Mouse (Mus musculus) stomach, embryonic 14.5 days (tissue): ENCODE results near the gene Igsf3. TPM values are rescaled to one million over a fixed set of nuclear protein-coding genes. Genes with fewer than 3 reads are reported as not detected.
A peak's percentile ranks its signal among the peaks of the same experiment; 100 is the strongest.

Experiments
- ATAC-seq: fragments of 200-750 bp; cut with Nextera tagmentation; 2 replicates; pipeline ENCODE4 v1.8.0; 2017; ENCODE audit warnings: low read depth, moderate TSS enrichment; ENCODE audit not compliant: insufficient number of reproducible peaks, insufficient read depth, low FRiP score
- H3K27ac ChIP-seq: fragments of 300-500 bp; sonication (generic); 2 replicates; pipeline ENCODE4 v1.5.1; 2014; ENCODE audit warnings: mild to moderate bottlenecking, low read length, moderate library complexity, mixed read lengths
- H3K27me3 ChIP-seq: fragments of 300-500 bp; sonication (generic); 2 replicates; pipeline ENCODE4 v1.6.1; 2014; ENCODE audit warnings: low read length, control low read depth, mixed read lengths; ENCODE audit not compliant: control insufficient read depth, insufficient read depth
- H3K36me3 ChIP-seq: fragments of 300-500 bp; sonication (generic); 2 replicates; pipeline ENCODE4 v1.6.1; 2014; ENCODE audit warnings: mild to moderate bottlenecking, control low read depth, low read length, moderate library complexity, mixed read lengths; ENCODE audit not compliant: control insufficient read depth, insufficient read depth
- H3K4me1 ChIP-seq: fragments of 300-500 bp; sonication (generic); 2 replicates; pipeline ENCODE4 v1.6.1; 2014; ENCODE audit warnings: low read length, control low read depth, mixed read lengths; ENCODE audit not compliant: control insufficient read depth, insufficient read depth
- H3K4me2 ChIP-seq: fragments of 300-500 bp; sonication (generic); replicated peaks from 2 replicates; pipeline ENCODE4 v1.6.1; 2014; ENCODE audit warnings: low read depth, low read length, control low read depth
- H3K4me3 ChIP-seq: fragments of 300-500 bp; sonication (generic); 2 replicates; pipeline ENCODE4 v1.5.1; 2014; ENCODE audit warnings: low read depth, low read length, control low read depth
- H3K9ac ChIP-seq: fragments of 300-500 bp; sonication (generic); replicated peaks from 2 replicates; pipeline ENCODE4 v1.6.1; 2014; ENCODE audit warnings: low read depth, mild to moderate bottlenecking, control low read depth, low read length, moderate library complexity, mixed read lengths
- H3K9me3 ChIP-seq: fragments of 300-500 bp; sonication (generic); 2 replicates; pipeline ENCODE4 v1.6.1; 2016; ENCODE audit warnings: low read depth, low read length, control low read depth; ENCODE audit not compliant: control insufficient read depth
- WGBS: fragments of 180-500 bp; shearing (Covaris S2); extraction: QIAGEN DNeasy Blood & Tissue Kit; methylation state at CpG from one replicate; pipeline ENCODE4 v1.1.7; 2014; 5-methylcytosine and 5-hydroxymethylcytosine counted together
- polyA plus RNA-seq: library from polyadenylated mRNA; unstranded; fragments of >200 nt; fragmentation: Nextera tagmentation; extraction: Ambion mirVana; gene quantifications from 2 replicates; pipeline ENCODE4 v1.2.1, GENCODE M21; 2014

Gene Igsf3
- polyA plus RNA-seq, 1 experiment from 2014 or later: 30.0 TPM

DNA sequence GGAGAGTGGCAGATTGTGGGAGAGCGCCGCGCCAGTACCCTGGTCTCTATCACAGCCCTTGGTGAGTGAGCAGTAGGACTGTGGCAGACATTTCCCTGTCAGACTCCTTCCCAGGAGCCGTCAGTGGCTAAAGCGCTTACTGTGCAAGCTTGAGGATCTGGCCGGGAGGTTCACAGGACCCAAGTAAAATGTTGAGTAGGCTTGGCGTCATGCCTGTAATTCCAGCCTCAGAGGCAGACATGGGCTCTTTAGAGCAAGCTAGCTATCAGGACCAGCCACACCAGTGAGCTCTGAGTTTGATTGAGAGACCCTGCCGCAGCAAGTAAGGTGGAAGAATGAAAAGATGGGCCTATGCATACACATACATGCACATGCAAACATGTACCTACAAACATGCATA, 58.8 kb downstream of the Igsf3 start:
- no peaks in the 10 kb centered on the region for H3K4me1 ChIP-seq
- no peak overlapping the region for H3K4me2 ChIP-seq
- H3K36me3 ChIP-seq: peaks cover 25% of the 10 kb centered on the region
- WGBS: 84% methylated on average over 8 of the region's 8 CpGs
- no peak overlapping the region for H3K4me3 ChIP-seq
- no peak overlapping the region for H3K27ac ChIP-seq
- H3K9ac ChIP-seq: no peak overlapping the region
- no peaks in the 10 kb centered on the region for H3K27me3 ChIP-seq
- H3K9me3 ChIP-seq: no peaks in the 10 kb centered on the region
- no peak for ATAC-seq

DNA sequence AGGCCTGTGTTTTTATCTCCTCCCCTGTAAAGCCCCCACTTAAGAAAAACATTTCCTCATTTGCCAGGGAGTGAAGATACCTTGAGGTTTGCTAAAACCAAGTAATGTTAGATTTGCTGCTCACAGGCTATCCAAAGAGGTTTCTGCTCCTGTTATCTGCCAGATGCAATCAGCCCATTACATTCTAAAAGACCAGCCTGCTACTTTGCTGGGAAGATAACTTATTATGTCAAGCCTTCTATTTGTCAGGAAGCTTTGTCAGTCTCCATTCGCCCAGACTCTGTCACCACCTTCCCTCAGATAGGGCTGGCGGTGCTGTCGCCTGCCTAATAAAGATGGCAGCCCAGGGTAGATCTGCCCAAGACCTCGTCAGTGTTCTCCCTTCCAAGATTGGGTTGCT, 59.6 kb downstream of the Igsf3 start:
- no peak overlapping the region for H3K9ac ChIP-seq
- H3K4me3 ChIP-seq: no peak overlapping the region
- H3K27me3 ChIP-seq: no peaks in the 10 kb centered on the region
- H3K4me1 ChIP-seq: no peaks in the 10 kb centered on the region
- H3K27ac ChIP-seq: no peak overlapping the region
- no peaks in the 10 kb centered on the region for H3K9me3 ChIP-seq
- WGBS: 83% methylated on average over 4 of the region's 4 CpGs
- no peak overlapping the region for H3K4me2 ChIP-seq
- H3K36me3 ChIP-seq: peaks cover 29% of the 10 kb centered on the region
- no peak for ATAC-seq

DNA sequence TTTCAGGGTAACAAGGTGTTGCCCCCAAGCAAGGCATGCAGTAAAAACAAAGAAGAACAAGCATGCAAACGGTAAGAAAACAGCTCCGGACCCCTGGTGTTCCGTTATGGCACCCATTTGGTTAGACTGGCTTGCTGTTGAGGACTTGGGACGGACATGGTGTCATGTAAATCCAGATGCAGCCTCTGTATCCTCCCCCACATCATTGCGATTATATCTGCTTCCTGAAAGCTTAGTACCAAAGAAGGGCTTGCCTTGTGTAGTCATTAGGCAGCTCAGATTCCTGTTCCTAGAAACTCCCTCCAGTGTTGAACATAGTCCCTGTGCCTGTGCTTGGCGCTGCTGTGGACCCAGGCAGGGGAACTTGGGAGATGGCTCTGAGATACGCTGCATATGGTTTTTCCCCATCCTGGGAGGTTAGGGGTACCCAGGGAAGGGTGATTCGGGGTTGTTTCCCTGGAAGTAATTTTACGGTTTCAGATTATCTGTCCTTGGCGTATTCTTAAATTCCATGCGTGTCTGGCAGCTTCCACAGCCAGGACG, 60.2 kb downstream of the Igsf3 start:
- H3K9ac ChIP-seq: no peak overlapping the region
- H3K27ac ChIP-seq: no peak overlapping the region
- peaks cover 32% of the 10 kb centered on the region for H3K36me3 ChIP-seq
- H3K9me3 ChIP-seq: no peaks in the 10 kb centered on the region
- no peaks in the 10 kb centered on the region for H3K27me3 ChIP-seq
- H3K4me3 ChIP-seq: no peak overlapping the region
- H3K4me2 ChIP-seq: no peak overlapping the region
- no peak for ATAC-seq
- WGBS: 79% methylated on average over 12 of the region's 12 CpGs
- H3K4me1 ChIP-seq: no peaks in the 10 kb centered on the region

DNA sequence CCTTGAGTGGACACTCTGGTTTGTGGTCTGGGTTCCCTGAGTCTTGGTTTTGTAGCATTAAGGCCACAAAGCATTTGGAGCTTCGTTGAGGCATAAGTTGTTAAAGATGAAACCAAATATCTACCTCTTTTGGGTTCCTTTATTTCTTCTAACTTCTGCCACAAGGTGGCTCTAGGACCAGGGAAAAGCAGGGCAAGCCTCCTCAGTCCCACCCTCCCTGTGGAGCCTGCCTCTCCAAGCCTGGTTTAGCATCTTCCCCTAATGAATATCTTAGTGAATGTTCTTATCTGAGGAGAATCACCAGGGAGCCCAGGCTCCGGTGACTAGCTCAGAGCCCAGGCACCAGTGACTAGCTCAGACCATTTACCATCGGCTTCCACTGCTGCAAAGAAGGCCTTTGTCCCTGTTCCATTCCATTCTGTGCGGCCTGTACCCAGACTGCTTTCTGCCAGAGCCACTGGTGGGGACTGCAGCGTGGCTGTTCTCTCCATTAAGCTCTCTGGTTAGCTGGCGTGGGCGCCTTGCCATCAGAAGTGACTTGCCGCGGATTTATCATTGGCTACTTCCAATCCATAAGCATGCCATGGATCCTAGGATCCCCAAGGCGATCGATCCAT, 66.5 kb downstream of the Igsf3 start:
- 82% methylated on average over 11 of the region's 11 CpGs for WGBS
- H3K36me3 ChIP-seq: peaks cover 17% of the 10 kb centered on the region
- H3K9ac ChIP-seq: no peak overlapping the region
- no peaks in the 10 kb centered on the region for H3K27me3 ChIP-seq
- no peaks in the 10 kb centered on the region for H3K4me1 ChIP-seq
- H3K9me3 ChIP-seq: no peaks in the 10 kb centered on the region
- H3K4me2 ChIP-seq: no peak overlapping the region
- no peak for ATAC-seq
- no peak overlapping the region for H3K4me3 ChIP-seq
- H3K27ac ChIP-seq: no peak overlapping the region

DNA sequence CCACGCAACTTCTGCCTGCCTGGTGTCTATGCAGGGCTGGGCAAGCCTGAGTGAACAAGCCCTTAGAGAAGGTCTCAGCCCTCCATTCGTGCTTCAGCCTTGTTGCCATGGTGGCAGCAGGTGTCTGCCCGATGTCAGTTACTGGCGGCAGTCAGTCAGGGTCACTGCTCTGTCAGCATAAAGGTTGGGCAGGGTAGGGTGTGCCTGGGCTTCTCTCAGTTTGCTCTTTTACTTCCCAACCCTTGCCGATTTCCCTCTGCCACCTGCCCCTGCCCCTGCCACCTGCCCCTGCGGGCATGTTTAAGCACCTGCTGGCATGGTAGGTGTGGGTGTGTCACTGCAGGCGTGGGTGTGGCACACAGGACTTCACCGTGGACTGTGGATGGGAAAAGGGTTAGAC, 67.6 kb downstream of the Igsf3 start:
- WGBS: 78% methylated on average over 8 of the region's 8 CpGs
- H3K27ac ChIP-seq: no peak overlapping the region
- H3K4me3 ChIP-seq: no peak overlapping the region
- no peaks in the 10 kb centered on the region for H3K9me3 ChIP-seq
- H3K27me3 ChIP-seq: no peaks in the 10 kb centered on the region
- H3K4me1 ChIP-seq: no peaks in the 10 kb centered on the region
- no peak overlapping the region for H3K9ac ChIP-seq
- H3K36me3 ChIP-seq: peaks cover 16% of the 10 kb centered on the region
- no peak overlapping the region for H3K4me2 ChIP-seq
- no peak for ATAC-seq

DNA sequence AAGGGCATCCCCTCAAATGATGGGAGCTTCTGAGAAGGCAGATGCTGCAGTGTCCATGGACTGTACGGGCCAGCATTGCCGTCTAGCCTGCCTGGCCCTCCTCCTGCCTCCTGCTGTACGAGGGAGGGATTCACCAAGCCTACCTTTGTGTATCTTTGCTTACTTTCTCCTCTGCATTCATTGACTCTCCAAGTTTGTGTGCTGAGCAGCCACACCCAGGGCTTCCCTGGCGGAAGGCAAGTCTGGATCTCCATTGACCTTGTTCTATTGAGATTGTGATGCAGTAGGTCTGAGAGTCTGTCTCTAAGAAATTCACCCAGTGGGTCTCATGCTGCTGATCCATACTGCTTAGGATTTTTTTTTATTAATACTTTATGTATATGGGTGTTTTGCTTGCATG, 70.4 kb downstream of the Igsf3 start:
- 0 out of 2 replicates have a peak, but pooled peaks have one; percentile 30 for ATAC-seq
- 64% methylated on average over 4 of the region's 4 CpGs for WGBS
- Histone ChIP-seq H3K9me3 (no peaks in the 10 kb centered on the region), H3K9ac (no peak overlapping the region), H3K4me1 (0 out of 2 replicates have a peak, but pooled peaks cover 9% of the 10 kb centered on the region), H3K27me3 (no peaks in the 10 kb centered on the region), H3K4me2 (no peak overlapping the region), H3K36me3 (peaks cover 3% of the 10 kb centered on the region; the same call in 1 of the 2 replicates), H3K27ac (no peak overlapping the region), H3K4me3 (no peak overlapping the region)

DNA sequence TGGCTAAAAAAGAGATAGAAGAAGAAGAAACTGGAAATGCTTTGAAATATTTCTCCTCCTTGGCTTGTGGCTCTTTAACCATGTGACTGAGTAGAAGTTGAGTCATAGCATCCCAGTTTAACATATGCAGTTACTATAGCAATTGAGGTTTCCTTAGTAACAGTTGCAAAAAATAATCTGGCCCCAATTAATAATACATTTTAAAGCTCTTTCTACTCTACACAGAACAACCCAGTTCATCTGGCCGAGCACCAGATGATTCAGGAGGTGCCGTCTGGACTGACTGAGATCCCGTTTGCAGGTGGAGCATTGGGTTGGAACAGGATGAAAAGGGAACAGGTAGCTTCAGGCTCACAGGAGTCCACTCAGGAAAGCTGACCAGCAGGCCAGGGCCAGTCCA, 71.9 kb downstream of the Igsf3 start:
- no peaks in the 10 kb centered on the region for H3K9me3 ChIP-seq
- 78% methylated on average over 3 of the region's 3 CpGs for WGBS
- H3K9ac ChIP-seq: no peak overlapping the region
- no peak for ATAC-seq
- H3K4me3 ChIP-seq: no peak overlapping the region
- peaks cover 4% of the 10 kb centered on the region; the same call in 1 of the 2 replicates for H3K36me3 ChIP-seq
- no peak overlapping the region for H3K27ac ChIP-seq
- H3K4me1 ChIP-seq: 0 out of 2 replicates have a peak, but pooled peaks cover 9% of the 10 kb centered on the region
- H3K4me2 ChIP-seq: no peak overlapping the region
- no peaks in the 10 kb centered on the region for H3K27me3 ChIP-seq

DNA sequence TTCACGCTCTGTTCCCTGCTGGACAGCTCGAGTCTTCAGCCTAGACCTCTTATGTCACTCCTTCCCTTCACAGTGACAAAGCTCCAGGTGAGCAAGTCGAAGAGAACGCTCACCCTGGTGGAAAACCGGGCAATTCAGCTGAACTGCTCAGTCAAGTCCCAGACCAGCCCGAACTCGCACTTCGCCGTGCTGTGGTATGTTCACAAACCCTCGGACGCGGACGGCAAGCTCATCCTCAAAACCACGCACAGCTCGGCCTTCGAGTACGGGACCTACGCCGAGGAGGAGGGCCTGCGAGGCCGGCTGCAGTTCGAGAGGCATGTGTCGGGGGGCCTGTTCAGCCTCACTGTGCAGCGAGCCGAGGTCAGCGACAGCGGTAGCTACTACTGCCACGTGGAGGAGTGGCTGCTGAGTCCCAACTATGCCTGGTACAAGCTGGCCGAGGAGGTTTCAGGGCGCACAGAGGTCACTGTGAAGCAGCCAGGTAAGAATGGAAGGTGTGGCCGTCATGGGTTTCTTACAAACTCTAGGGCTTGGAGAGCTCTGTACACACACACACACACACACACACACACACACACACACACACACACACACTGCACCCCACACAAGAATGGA, 74.0 kb downstream of the Igsf3 start:
- 78% methylated on average over 31 of the region's 31 CpGs for WGBS
- Histone ChIP-seq H3K4me3 (no peak overlapping the region), H3K9me3 (no peaks in the 10 kb centered on the region), H3K4me1 (0 out of 2 replicates have a peak, but pooled peaks cover 9% of the 10 kb centered on the region), H3K27me3 (no peaks in the 10 kb centered on the region), H3K4me2 (no peak overlapping the region), H3K9ac (no peak overlapping the region), H3K27ac (peak overlapping the region; percentile 74), H3K36me3 (peaks cover 21% of the 10 kb centered on the region)
- peak; percentile 73 for ATAC-seq
